Mouse (Mus musculus) ES-E14 (cell line): ENCODE measurements around the gene Nek8. TPM values are rescaled to one million over a fixed set of nuclear protein-coding genes. Genes with fewer than 3 reads are reported as not detected.

Experiments
- DNase-seq: peaks from one replicate; pipeline ENCODE4 v3.0.0-alpha.2; 2013; ENCODE audit warnings: low read depth, low spot score
- H3K27ac ChIP-seq: 2 replicates; pipeline ENCODE4 v1.5.1; 2012; ENCODE audit warnings: low read depth, mild to moderate bottlenecking, low read length, moderate library complexity, mixed read lengths; ENCODE audit not compliant: poor library complexity, insufficient read depth, severe bottlenecking
- H3K36me3 ChIP-seq: 2 replicates; pipeline ENCODE4 v1.6.1; 2012; ENCODE audit warnings: mild to moderate bottlenecking, low read length, moderate library complexity, mixed read lengths; ENCODE audit not compliant: control insufficient read depth, poor library complexity, insufficient read depth, severe bottlenecking
- H3K4me1 ChIP-seq, 2 experiments: fragments of 150-350 bp in 1 of 2; sonication (generic) in 1 of 2; 2 replicates each; pipeline ENCODE4 v1.6.1; 2012; ENCODE audit warnings: low read length in 2 of 2, mild to moderate bottlenecking in 1 of 2, mixed read lengths in 1 of 2; ENCODE audit not compliant: control insufficient read depth in 2 of 2, insufficient read depth in 2 of 2, poor library complexity in 1 of 2
- H3K4me3 ChIP-seq, 2 experiments: fragments of 150-350 bp in 1 of 2; sonication (generic) in 1 of 2; 2 replicates each; pipeline ENCODE4 v1.5.1; 2012; ENCODE audit warnings: low read length in 2 of 2, low read depth in 1 of 2, mild to moderate bottlenecking in 1 of 2, mixed read lengths in 1 of 2; ENCODE audit not compliant: insufficient read depth in 1 of 2, poor library complexity in 1 of 2, severe bottlenecking in 1 of 2
- H3K9ac ChIP-seq: 2 replicates; pipeline ENCODE4 v1.6.1; 2012; ENCODE audit warnings: low read depth, mild to moderate bottlenecking, low read length, mixed read lengths; ENCODE audit not compliant: poor library complexity, insufficient read depth, severe bottlenecking
- H3K9me3 ChIP-seq: fragments of 150-350 bp; sonication (generic); 2 replicates; pipeline ENCODE4 v1.6.1; 2012; ENCODE audit warnings: low read depth, mild to moderate bottlenecking, low read length; ENCODE audit not compliant: control insufficient read depth, insufficient read depth
- CHD2 ChIP-seq: IDR thresholded peaks from 2 replicates; pipeline ENCODE4 v1.6.1; 2014; ENCODE audit warnings: mild to moderate bottlenecking, low read depth, low read length, inconsistent platforms
- HCFC1 ChIP-seq: IDR thresholded peaks from 2 replicates; pipeline ENCODE4 v1.6.1; 2012; ENCODE audit warnings: low read length, inconsistent platforms, borderline replicate concordance; ENCODE audit not compliant: insufficient read depth
- MAFK ChIP-seq: IDR thresholded peaks from 2 replicates; pipeline ENCODE4 v1.6.1; 2014; ENCODE audit warnings: mild to moderate bottlenecking, low read depth, low read length, inconsistent platforms; ENCODE audit not compliant: insufficient read depth
- ZC3H11A ChIP-seq: IDR thresholded peaks from 2 replicates; pipeline ENCODE4 v1.6.1; 2012; ENCODE audit warnings: low read depth, mild to moderate bottlenecking, inconsistent platforms, low read length, borderline replicate concordance
- ZNF384 ChIP-seq: IDR thresholded peaks from 2 replicates; pipeline ENCODE4 v1.6.1; 2012; ENCODE audit warnings: low read depth, low read length, inconsistent platforms
- in situ Hi-C, 2 experiments: fragments of 600-800 bp; cut with MboI; formaldehyde crosslinking; loops; one replicate each; pipeline ENCODE4 v1.15.1; 2025; ENCODE audit warnings: low sequenced_read_pairs in 2 of 2, inconsistent platforms in 1 of 2; ENCODE audit not compliant: unreplicated experiment in 2 of 2
- total RNA-seq: library from RNA; depleted of rRNA; stranded (reverse); fragments of 300-350 nt; gene quantifications from 2 replicates; pipeline ENCODE4 v1.2.3, GENCODE M21; 2012

Gene Nek8
- total RNA-seq, 1 experiment: 15.3 TPM

- Histone ChIP-seq H3K9me3 (no peaks in the 10 kb centered on the region), H3K4me3 (no peak overlapping the region), H3K9ac (no peak overlapping the region), H3K36me3 (peaks cover 60% of the 10 kb centered on the region), H3K4me1 (no peaks in the 10 kb centered on the region; a peak in 1 of 4 replicates), H3K27ac (no peak overlapping the region)
- in situ Hi-C loops: no loop called here
- TF ChIP-seq MAFK: no peak
- TF ChIP-seq CHD2: no peak
- TF ChIP-seq ZC3H11A: no peak
- TF ChIP-seq ZNF384: no peak
- no peak for DNase-seq
Measured at GRCm38 (mm10) chr11:78205361-78206206, 29.1 kb upstream of the Nek8 start.

GRCm38 (mm10) chr11:78204287-78204686 is 27.8 kb upstream of the Nek8 start:
- in situ Hi-C loops: no loop called here
- no peak overlapping the region for H3K9ac ChIP-seq
- peaks cover 48% of the 10 kb centered on the region for H3K36me3 ChIP-seq
- no peak overlapping the region for H3K27ac ChIP-seq
- no peaks in the 10 kb centered on the region; a peak in 1 of 4 replicates for H3K4me1 ChIP-seq
- DNase-seq: no peak
- no peak for TF ChIP-seq HCFC1
- TF ChIP-seq CHD2: no peak
- no peak for TF ChIP-seq ZC3H11A
- TF ChIP-seq ZNF384: no peak
- no peak overlapping the region for H3K4me3 ChIP-seq
- no peaks in the 10 kb centered on the region for H3K9me3 ChIP-seq

GRCm38 (mm10) chr11:78202372-78202771 is 25.9 kb upstream of the Nek8 start:
- Histone ChIP-seq H3K36me3 (peaks cover 29% of the 10 kb centered on the region), H3K9ac (no peak overlapping the region), H3K4me3 (no peak overlapping the region), H3K4me1 (no peaks in the 10 kb centered on the region; a peak in 1 of 4 replicates), H3K9me3 (no peaks in the 10 kb centered on the region), H3K27ac (no peak overlapping the region)
- in situ Hi-C loops: no loop called here
- TF ChIP-seq CHD2: no peak
- TF ChIP-seq ZC3H11A: no peak
- TF ChIP-seq ZNF384: no peak
- no peak for TF ChIP-seq HCFC1
- TF ChIP-seq MAFK: no peak
- no peak for DNase-seq

DNA sequence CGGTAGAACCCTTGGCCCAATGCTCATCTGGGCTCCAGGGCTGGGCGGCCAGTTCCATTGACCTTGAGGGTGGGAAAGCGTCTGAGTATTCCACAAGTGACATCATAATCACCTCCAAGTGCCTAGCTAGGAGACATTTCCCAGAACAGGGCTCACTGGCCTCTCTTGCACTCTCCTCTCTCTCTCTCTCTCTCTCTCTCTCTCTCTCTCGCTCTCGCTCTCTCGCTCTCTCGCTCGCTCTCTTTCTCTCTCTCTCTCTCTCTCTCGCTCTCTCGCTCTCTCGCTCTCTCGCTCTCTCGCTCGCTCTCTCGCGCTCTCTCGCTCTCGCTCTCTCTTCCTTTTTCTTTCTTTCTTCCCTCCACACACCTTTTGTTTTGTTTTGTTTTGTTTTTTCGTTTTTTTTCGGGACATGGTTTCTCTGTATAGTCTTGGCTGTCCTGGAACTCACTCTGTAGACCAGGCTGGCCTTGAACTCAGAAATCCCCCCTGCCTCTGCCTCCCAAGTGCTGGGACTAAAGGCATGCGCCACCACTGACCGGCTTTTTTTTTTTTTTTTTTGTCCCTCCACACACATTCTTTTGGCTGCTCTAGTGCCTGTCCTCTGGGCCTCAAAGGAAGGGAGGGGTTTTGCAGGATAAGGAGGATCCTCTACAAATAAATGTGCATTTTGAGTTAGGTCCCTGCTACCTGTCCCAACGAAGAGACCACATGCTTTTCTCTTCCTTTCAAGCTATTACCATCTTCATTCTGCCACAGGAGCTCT is 18.8 kb upstream of the Nek8 start:
- H3K27ac ChIP-seq: no peak overlapping the region
- 0 out of 2 replicates have a peak, but pooled peaks have one; percentile 64 for TF ChIP-seq ZNF384
- no peak for TF ChIP-seq HCFC1
- TF ChIP-seq MAFK: no peak

More for the DNA sequence above, 18.8 kb upstream of the Nek8 start:
- Histone ChIP-seq H3K4me1 (peaks cover 3 to 8% of the 10 kb centered on the region in 2 experiments; a peak in 3 of 4 replicates), H3K36me3 (peaks cover 13% of the 10 kb centered on the region), H3K4me3 (peak overlapping the region; percentile 84 to 94), H3K9me3 (no peaks in the 10 kb centered on the region), H3K9ac (peak overlapping the region; percentile 55; the same call in 1 of the 2 replicates)
- no peak for DNase-seq
- in situ Hi-C loops: no loop called here
